Mouse (Mus musculus): ENCODE measurements around the gene Mpzl2.

GRCm38 (mm10) chr9:45014879-45015278, 24.7 kb upstream of the Mpzl2 start:
- TF ChIP-seq GATA1 (IDR thresholded peaks at IDR 0.05; ENCODE audit: borderline replicate concordance, low read length) (no peak), FLI1 (IDR thresholded peaks at IDR 0.05; ENCODE audit: low read length) (no peak)
